Mouse (Mus musculus) E14TG2a.4 (cell line): Measurements from ENCODE around the gene Slc25a47.

Source experiments
- H3K27me3 ChIP-seq: 2 replicates; pipeline ENCODE4 v1.6.1; 2014; ENCODE audit warnings: low read length, control low read depth; ENCODE audit not compliant: insufficient read depth
- H3K36me3 ChIP-seq: 2 replicates; pipeline ENCODE4 v1.6.1; 2014; ENCODE audit warnings: low read length, control low read depth; ENCODE audit not compliant: insufficient read depth
- H3K4me1 ChIP-seq: replicated peaks from 2 replicates; pipeline ENCODE4 v1.6.1; 2014; ENCODE audit warnings: low read depth, low read length, control low read depth
- H3K4me3 ChIP-seq: replicated peaks from 2 replicates; pipeline ENCODE4 v1.5.1; 2014; ENCODE audit warnings: mild to moderate bottlenecking, low read length
- H3K9me3 ChIP-seq: 2 replicates; pipeline ENCODE4 v1.6.1; 2014; ENCODE audit warnings: low read length, control low read depth
- CTCF ChIP-seq: conservative IDR thresholded peaks from 2 replicates; pipeline ENCODE4 v1.5.1; 2014; ENCODE audit warnings: low read length
- NANOG ChIP-seq: IDR thresholded peaks from 2 replicates; pipeline ENCODE4 v1.6.1; 2014; ENCODE audit warnings: borderline replicate concordance, low read length, mixed read lengths
- POU5F1 ChIP-seq: IDR thresholded peaks from 2 replicates; pipeline ENCODE4 v1.6.1; 2014; ENCODE audit warnings: low read length, borderline replicate concordance

Slc25a47 gene

GRCm38 (mm10) chr12:108904276-108904653, 68.4 kb downstream of the Slc25a47 start:
- Histone ChIP-seq H3K4me3 (no peak overlapping the region), H3K27me3 (no peaks in the 10 kb centered on the region), H3K9me3 (no peaks in the 10 kb centered on the region), H3K4me1 (peaks cover 22% of the 10 kb centered on the region), H3K36me3 (peaks cover 47% of the 10 kb centered on the region)
- TF ChIP-seq NANOG (no peak), CTCF (no peak), POU5F1 (no peak)

- no peak for TF ChIP-seq CTCF
- TF ChIP-seq POU5F1: no peak
- no peak for TF ChIP-seq NANOG
- no peak overlapping the region for H3K4me3 ChIP-seq
- H3K4me1 ChIP-seq: peaks cover 22% of the 10 kb centered on the region
- H3K36me3 ChIP-seq: peaks cover 36% of the 10 kb centered on the region
- H3K9me3 ChIP-seq: no peaks in the 10 kb centered on the region
- H3K27me3 ChIP-seq: no peaks in the 10 kb centered on the region
Observed at GRCm38 (mm10) chr12:108905620-108906302, 69.9 kb downstream of the Slc25a47 start.

- peaks cover 33% of the 10 kb centered on the region for H3K36me3 ChIP-seq
- H3K4me1 ChIP-seq: peaks cover 22% of the 10 kb centered on the region
- TF ChIP-seq NANOG (no peak), POU5F1 (no peak), CTCF (no peak)
- H3K27me3 ChIP-seq: no peaks in the 10 kb centered on the region
- H3K9me3 ChIP-seq: no peaks in the 10 kb centered on the region
- no peak overlapping the region for H3K4me3 ChIP-seq
Observed at GRCm38 (mm10) chr12:108906398-108906797, 70.6 kb downstream of the Slc25a47 start.
